Mouse (Mus musculus): ENCODE data around the gene 4930453N24Rik. TPM values are rescaled to one million over a fixed set of nuclear protein-coding genes. Genes with fewer than 3 reads are reported as not detected.

Gene 4930453N24Rik
- total RNA-seq (2021), result 10 to 100 TPM; 22.1 to 26.9 TPM
- long read RNA-seq, experiment 1, full-length matches to known transcripts, result 32 of 37 reads
- long read RNA-seq, experiment 1, partial matches to known transcripts, result 3 of 37 reads
- long read RNA-seq, experiment 1, other reads (novel, unspliced or antisense), result 2 of 37 reads
- long read RNA-seq, experiment 2, full-length matches to known transcripts, result 16 of 18 reads
- long read RNA-seq, experiment 2, partial matches to known transcripts, result 0 of 18 reads
- long read RNA-seq, experiment 2, other reads (novel, unspliced or antisense), result 2 of 18 reads

DNA sequence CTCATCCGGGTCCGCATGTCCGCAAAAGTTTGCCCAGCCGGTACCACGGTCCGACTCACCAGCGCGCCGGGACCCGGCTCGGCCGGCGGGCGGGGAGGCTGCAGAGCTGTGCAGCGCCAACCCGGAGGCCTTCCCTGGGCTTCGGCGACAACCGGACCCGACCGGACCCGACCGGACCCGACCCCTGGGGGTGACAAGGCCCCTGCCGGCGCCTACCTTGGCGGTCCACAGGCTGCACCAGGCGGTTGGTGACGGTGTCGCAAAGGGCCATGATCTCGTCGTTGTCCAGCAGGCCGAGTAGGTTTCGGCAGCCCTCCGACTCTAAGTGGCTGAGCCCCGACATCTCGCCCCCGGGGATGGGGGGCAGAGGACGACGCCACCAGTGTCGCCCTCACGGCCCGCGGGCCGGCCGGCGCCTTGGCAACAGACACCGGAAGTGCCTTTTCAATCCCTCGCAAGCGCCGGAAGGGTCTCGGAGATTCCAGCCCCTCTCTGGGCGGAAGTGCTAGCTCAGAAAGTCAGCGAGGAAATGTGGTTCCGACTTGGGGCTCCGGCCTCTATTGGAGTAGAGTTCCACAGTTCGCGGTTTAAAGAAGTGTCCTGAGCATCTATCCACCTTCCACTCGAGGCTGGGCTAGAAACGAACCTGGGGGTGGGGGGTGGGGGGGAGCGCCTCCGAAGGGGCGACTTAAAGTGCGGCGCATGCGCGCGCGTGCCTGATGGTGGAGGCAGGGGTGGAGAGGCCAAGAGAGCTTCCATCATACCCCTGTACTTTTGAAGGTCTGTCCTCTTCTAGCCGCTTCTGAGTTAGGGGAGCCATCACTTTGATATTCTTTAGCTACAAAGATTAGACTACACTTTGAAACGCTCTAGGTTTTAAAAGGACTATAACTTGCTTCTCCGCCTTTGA is at the start of gene 4930453N24Rik:
Gene 4930453N24Rik, minus strand, starts transcription at position 641 of the 910 bp plus-strand sequence.
- peak; percentile 73 to 90 for DNase-seq (ENCODE audit: low spot score in 2 of 2)

- no peak for DNase-seq (ENCODE audit: low spot score in 2 of 2)
These were observed 46.3 kb upstream of the 4930453N24Rik start for GRCm38 (mm10) chr16:64817094-64817765.

- no peak for DNase-seq (ENCODE audit: low spot score in 2 of 2)
These were observed 32.1 kb upstream of the 4930453N24Rik start for GRCm38 (mm10) chr16:64803041-64803440.

DNA sequence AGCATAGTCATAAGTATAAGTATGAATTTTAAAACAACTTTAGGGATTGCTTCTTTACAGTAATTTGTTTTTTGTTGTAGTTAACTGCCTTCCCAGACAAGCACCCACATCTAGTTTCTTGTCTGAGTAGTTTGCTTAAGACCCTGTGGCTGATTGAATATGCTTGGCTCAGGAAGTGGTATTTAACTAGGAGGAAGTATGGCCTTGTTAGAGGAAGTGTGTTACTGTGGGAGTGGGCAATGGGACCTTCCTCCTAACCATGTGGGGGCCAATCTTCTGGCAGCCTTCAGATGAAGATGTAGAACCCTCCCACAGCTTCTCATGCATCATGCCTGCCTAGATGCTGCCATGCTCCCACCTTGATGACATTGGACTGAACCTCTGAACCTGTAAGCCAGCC is 30.7 kb upstream of the 4930453N24Rik start:
- DNase-seq (ENCODE audit: low spot score in 2 of 2), result no peak

GRCm38 (mm10) chr16:64800393-64800792 is 29.4 kb upstream of the 4930453N24Rik start:
- DNase-seq (ENCODE audit: low spot score in 2 of 2), result no peak

- DNase-seq (ENCODE audit: low spot score in 2 of 2), result no peak
These were observed 23.8 kb upstream of the 4930453N24Rik start for GRCm38 (mm10) chr16:64794802-64795201.

- no peak for DNase-seq (ENCODE audit: low spot score in 2 of 2)
These were observed 18.7 kb upstream of the 4930453N24Rik start for GRCm38 (mm10) chr16:64789706-64790105.

DNA sequence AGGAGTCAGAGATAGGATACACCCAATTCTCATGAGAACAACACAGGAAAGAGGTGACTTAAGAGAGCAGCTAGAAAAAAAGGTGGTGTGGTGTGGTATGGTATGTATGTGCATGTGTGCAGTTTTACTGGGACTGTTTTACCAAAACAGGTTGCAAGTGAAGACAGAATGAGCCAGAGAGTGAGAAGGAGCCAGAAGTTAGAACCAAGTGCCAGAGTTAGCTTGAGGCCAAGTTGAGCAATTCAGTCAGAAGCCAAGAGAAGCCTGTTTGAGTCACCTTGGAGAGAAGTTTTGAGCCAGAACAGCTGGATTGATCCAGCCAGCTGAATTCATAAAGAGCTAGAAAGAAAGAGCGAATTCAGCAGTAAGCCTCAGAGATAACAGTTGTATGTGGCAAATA is 4.6 kb upstream of the 4930453N24Rik start:
- DNase-seq (ENCODE audit: low spot score in 2 of 2), result no peak

DNA sequence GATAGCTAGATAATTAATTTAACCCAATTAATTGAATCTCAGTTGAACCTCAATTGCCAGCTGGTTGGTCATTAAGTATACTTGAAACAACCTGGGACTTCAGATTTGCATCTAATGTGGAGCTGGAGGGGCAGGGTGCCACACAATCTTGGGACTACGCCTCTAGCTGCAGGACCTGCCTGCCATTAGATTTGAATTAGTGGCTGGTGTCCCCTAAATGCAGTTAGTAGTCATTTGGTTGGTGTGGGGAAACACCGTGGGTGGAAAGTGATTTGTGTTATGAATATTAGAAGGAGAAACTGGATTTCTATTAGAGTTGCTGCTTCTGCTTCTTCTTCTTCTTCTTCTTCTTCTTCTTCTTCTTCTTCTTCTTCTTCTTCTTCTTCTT is 464 bp upstream of the 4930453N24Rik start:
- DNase-seq (ENCODE audit: low spot score in 2 of 2), result no peak

GRCm38 (mm10) chr16:64766696-64767300 is 4.2 kb downstream of the 4930453N24Rik start:
- no peak for DNase-seq (ENCODE audit: low spot score in 2 of 2)

DNA sequence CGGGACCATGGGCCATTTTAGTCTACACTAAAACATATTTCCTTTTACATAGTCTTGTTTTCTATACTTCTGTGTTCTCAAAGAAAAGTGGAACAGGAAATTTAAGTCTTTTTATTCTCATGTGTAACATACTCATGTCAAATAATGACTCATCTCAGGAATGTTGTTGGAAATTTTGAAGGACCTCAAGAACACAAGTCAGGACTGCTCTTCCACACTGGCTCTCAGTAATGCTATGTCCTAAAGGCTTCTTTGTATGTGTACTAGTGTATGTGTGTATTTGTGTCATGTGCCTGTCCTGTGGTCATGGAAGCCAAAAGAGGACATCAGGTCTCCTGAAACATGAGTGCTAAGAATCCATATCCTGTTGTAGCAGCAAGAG is 11.7 kb downstream of the 4930453N24Rik start:
- DNase-seq (ENCODE audit: low spot score in 2 of 2), result no peak

- no peak for DNase-seq (ENCODE audit: low spot score in 2 of 2)
These were observed 12.3 kb downstream of the 4930453N24Rik start for GRCm38 (mm10) chr16:64758561-64759244.

DNA sequence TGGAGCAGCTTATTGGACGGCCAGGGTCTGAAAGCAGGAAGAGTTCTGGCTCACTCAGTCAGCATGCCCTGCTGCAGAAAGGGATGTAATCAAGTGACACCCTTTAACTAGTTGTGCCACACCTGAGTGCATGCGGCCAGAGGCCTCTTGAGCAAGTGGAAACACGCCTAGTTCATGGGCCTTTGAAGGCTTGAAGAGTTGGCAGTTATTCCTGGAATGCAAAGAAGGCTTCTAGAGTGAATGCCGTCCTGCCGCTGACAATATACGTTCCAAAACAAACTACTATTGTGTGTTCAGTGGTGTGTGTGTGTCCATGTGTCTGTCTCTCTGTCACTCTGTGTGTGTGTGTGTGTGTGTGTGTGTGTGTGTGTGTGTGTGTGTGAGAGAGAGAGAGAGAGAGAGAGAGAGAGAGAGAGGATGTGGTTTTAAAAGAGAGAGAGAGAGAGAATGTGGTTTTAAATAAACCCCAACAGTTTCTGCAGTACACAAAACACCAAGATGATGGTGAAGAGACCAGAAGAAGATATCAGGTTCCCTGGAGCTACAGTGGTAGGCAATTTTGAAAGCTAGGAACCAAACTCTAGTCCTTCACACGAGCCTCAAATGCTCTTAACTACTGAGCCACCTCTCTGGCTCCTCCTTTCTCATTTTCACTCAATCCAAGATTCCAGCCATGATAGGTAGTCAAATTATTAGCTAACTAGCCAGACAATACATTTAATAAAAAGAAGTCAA is 13.1 kb downstream of the 4930453N24Rik start:
- no peak for DNase-seq (ENCODE audit: low spot score in 2 of 2)

- DNase-seq (ENCODE audit: low spot score in 2 of 2), result no peak
These were observed 14.6 kb downstream of the 4930453N24Rik start for GRCm38 (mm10) chr16:64756321-64756720.

- no peak for DNase-seq (ENCODE audit: low spot score in 2 of 2)
These were observed 16.2 kb downstream of the 4930453N24Rik start for GRCm38 (mm10) chr16:64754743-64755139.

DNA sequence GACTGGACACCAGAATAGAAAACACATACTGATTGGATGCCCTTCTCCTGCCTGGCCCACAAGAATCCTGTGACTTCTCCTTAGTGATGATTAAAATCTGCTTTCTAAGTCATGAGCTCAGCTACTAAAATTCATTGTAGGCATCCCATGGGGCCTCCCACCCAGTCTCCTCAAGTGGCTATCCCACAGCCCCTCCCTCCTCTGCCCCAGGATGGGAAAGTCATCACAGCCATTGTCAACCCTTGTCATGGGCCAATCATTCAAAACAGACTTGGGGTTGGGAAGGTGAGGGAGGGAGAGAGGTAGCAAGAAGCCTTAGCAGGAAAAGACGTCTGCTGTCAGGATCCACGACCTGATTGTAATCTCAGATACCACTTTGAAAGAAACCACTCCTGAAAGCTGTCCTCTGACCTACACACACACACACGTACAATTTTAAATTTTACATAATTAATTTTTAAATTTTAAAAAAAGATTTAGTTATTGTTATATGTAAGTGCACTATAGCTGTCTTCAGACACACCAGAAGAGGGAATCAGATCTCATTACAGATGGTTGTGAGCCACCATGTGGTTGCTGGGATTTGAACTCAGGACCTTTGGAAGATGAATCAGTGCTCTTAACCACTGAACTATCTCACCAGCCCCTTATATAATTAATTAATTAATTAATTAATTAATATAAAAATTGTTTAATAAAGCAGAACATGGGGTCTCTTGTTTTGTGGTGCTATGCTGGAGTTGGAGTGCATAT is 16.8 kb downstream of the 4930453N24Rik start:
- no peak for DNase-seq (ENCODE audit: low spot score in 2 of 2)

DNA sequence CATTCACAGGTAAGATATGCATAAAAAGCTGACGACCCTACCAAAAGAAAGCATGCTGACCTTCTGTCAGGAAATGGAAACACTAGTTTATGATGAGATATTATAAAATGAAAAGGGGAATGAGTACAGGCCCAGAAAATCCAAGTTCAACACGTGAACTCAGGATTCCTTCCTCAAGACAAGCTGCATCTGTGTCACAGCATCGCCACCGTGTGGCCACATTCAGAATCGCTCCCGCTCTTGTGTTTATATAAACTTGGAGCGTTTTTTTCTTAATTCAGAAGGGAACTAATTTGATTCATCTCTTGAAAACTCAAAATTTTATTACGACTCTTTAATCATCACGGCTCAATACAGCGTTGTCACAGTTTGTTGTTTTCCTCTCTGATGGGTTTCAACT is 22.7 kb downstream of the 4930453N24Rik start:
- peak; percentile 49 to 71 for DNase-seq (ENCODE audit: low spot score in 2 of 2)

GRCm38 (mm10) chr16:64745089-64745488 is 25.9 kb downstream of the 4930453N24Rik start:
- no peak for DNase-seq (ENCODE audit: low spot score in 2 of 2)

DNA sequence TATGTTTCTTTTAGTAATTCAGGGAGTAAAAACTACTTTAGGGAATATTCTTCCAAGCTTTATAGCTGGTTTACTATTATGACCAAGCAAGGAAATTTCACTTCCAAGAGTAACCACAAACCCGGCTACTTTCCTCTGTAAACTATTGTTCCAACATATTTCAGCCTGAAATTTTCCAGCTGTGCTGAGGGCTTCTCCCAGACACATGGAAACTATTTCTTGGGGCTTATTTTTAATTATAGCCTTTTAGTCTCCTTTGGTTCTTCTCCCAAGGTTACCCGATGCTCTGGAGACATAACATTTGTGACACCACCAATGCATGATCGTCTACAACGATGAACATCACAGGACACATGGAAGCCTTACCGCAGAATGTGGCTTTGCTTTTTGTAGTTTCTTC is 33.7 kb downstream of the 4930453N24Rik start:
- no peak for DNase-seq (ENCODE audit: low spot score in 2 of 2)

All from gastrocnemius, postnatal 4 days (tissue).